Mouse (Mus musculus) left cerebral cortex, postnatal 10 days (tissue): Measurements from ENCODE around the gene Mrpl9. TPM values are rescaled to one million over a fixed set of nuclear protein-coding genes. Genes with fewer than 3 reads are reported as not detected.

Experiments
- DNase-seq, 2 experiments: peaks; one replicate each; pipeline ENCODE4 v3.0.0; 2021 to 2022; ENCODE audit warnings: low spot score in 2 of 2, mixed read lengths in 1 of 2; ENCODE audit errors: extremely low spot score in 1 of 2
- intact Hi-C: fragments of 180-260 bp; cut with DNase I; formaldehyde crosslinking; loops from one replicate; pipeline ENCODE4 v1.15.1; 2025
- total RNA-seq, 2 experiments: library from RNA; stranded (reverse); gene quantifications; 2 replicates each; pipeline ENCODE4 v1.2.3; 2021

The Mrpl9 gene
- total RNA-seq, 2 experiments from 2014 or later: 39.8 to 41.2 TPM

GRCm38 (mm10) chr3:94487581-94487980 is 44.5 kb downstream of the Mrpl9 start:
- intact Hi-C loops: no loop called here
- no peak for DNase-seq

GRCm38 (mm10) chr3:94497162-94497561 is 54.0 kb downstream of the Mrpl9 start:
- DNase-seq: no peak
- intact Hi-C loops: no loop called here

Other genes starting within 250 kb of the Mrpl9 start
- gene Gm5286, start 246.6 kb upstream of the Mrpl9 start, total RNA-seq: not detected
- gene Gm4778, start 179.3 kb upstream of the Mrpl9 start, total RNA-seq: under 1 TPM in 1 of 2 experiments, not detected in 1; 0.32 TPM
- 10 to 100 TPM; 26.5 to 29.2 TPM for gene Them4, start 133.2 kb upstream of the Mrpl9 start, total RNA-seq
- not detected for gene Them5, start 101.2 kb upstream of the Mrpl9 start, total RNA-seq
- gene C2cd4d, start 80.9 kb upstream of the Mrpl9 start, total RNA-seq: under 1 TPM; 0.71 to 0.81 TPM
- under 1 TPM in 1 of 2 experiments, not detected in 1; 0.30 TPM for gene Rorc, start 70.5 kb upstream of the Mrpl9 start, total RNA-seq
- gene Lingo4, start 44.8 kb upstream of the Mrpl9 start, total RNA-seq: under 1 TPM; 0.67 to 0.94 TPM
- 10 to 100 TPM; 39.0 to 40.0 TPM for gene Tdrkh, start 30.0 kb upstream of the Mrpl9 start, total RNA-seq
- not detected for gene Oaz3, start 597 bp downstream of the Mrpl9 start, total RNA-seq
- 100 to 1,000 TPM; 242 to 260 TPM for gene Celf3, start 35.0 kb downstream of the Mrpl9 start, total RNA-seq
- gene Riiad1, start 37.0 kb downstream of the Mrpl9 start, total RNA-seq: 1 to 10 TPM; 6.8 to 8.7 TPM
- gene Snx27, start 139.4 kb downstream of the Mrpl9 start, total RNA-seq: 10 to 100 TPM; 86.0 to 90.2 TPM
- not detected for gene Gm10972, start 199.8 kb downstream of the Mrpl9 start, total RNA-seq
- gene Tuft1, start 215.6 kb downstream of the Mrpl9 start, total RNA-seq: 1 to 10 TPM in 1 of 2 experiments, under 1 TPM in 1; 0.77 to 1.3 TPM